In genomic region chr7:143313572-143314319, GRCm38 (mm10) we compare ENCODE assay signal across 8 mouse cellular contexts.
A peak's percentile ranks its signal among the peaks of the same experiment; 100 is the strongest.
DNase-seq lines count a peak whose midpoint lies in the region; ATAC-seq lines count a peak whose summit lies in the region.

No protein-coding gene starts in this region.

- no peak overlapping the region for H3K9ac ChIP-seq in liver, embryonic 13.5 days

- no peaks in the 10 kb centered on the region for H3K36me3 ChIP-seq in liver, embryonic 13.5 days

- H3K27ac ChIP-seq in liver, embryonic 13.5 days: peak overlapping the region; percentile 77

- 52% methylated on average over 11 of the region's 11 CpGs for WGBS in liver, embryonic 13.5 days (ENCODE audit: insufficient replicate concordance)

- peak; percentile 60 for DNase-seq in testis, postnatal 10 days (ENCODE audit: low spot score)
- DNase-seq in testis, postnatal 14 days (ENCODE audit: low spot score): no peak
- DNase-seq in heart, postnatal 10 days: peak; percentile 78 to 81
- peak; percentile 8 for DNase-seq in liver, embryonic 13.5 days
- peak; percentile 61 for DNase-seq in urinary bladder, adult 2 months (ENCODE audit: low spot score)
- DNase-seq in frontal cortex, postnatal 25 days (ENCODE audit: low spot score in 2 of 2): no peak
- no peak for DNase-seq in right cerebral cortex, adult 2 months (ENCODE audit: low spot score in 2 of 2)
- DNase-seq in layer of hippocampus, postnatal 36 days: no peak

- 0 out of 2 replicates have a peak overlapping the region, but pooled peaks have one; percentile 24 for H3K4me2 ChIP-seq in liver, embryonic 13.5 days

- no peaks in the 10 kb centered on the region for H3K27me3 ChIP-seq in liver, embryonic 13.5 days

- no peaks in the 10 kb centered on the region for H3K9me3 ChIP-seq in liver, embryonic 13.5 days (replicated peaks)

- no peak overlapping the region for H3K4me3 ChIP-seq in liver, embryonic 13.5 days (replicated peaks)

- intact Hi-C loops in heart, postnatal 10 days (cut with DNase I): loop anchor here (5.0 kb wide), 2 partner anchors 39 to 149 kb away; partner anchors contain the start of gene Cdkn1c

- peak; percentile 75 for ATAC-seq in liver, embryonic 13.5 days (ENCODE audit: low read depth)

- peaks cover 13% of the 10 kb centered on the region; the same call in 1 of the 2 replicates for H3K4me1 ChIP-seq in liver, embryonic 13.5 days (replicated peaks)

Comparison
In these comparisons a context has a peak if more than half of its experiments do, and no peak if none do; other contexts are left out.
1. DNase-seq: peak in testis, postnatal 10 days (single experiment), heart, postnatal 10 days (2 of 2), liver, embryonic 13.5 days (single experiment) and urinary bladder, adult 2 months (single experiment); none in testis, postnatal 14 days (single experiment), frontal cortex, postnatal 25 days (0 of 2), right cerebral cortex, adult 2 months (0 of 2) and layer of hippocampus, postnatal 36 days (0 of 2).